Mouse (Mus musculus) kidney, adult 9 months (tissue): Measurements from ENCODE around the gene Robo1.

ENCODE experiments used
- DNase-seq: peaks from one replicate; pipeline ENCODE4 v3.0.0; 2022

Robo1 gene

DNA sequence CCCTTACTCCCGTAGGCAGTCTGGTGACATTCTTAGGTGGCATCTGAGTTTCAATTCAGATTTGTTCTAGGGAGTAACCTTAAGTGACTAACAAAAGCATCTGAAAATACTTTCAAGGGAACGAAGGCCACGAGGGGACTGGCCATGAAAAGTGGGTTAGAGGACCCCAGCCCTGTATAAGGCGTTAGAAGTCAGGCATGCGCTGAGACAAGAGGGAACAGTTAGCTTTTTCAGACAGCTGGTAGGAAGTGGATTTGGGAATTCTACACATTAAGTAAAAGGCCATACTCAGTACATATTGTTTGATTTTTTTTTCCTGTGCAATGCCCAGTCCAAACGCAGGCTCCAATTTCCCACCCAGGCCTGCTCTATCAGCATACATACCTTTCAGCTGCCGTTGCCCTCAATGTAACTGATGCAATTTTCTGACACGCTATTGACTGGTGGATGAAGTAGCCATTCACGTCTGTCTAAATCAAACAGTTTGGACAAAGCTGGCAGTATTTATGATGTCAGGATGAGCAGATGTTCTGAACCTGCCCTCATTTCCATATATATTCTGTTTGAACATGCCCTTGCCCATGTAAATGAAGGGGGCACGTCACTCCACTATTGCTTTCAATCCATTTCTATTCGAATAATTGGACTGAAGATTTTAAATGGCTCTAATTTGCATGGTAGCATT is 651.1 kb downstream of the Robo1 start:
- DNase-seq = no peak

GRCm38 (mm10) chr16:72959823-72960222 is 651.7 kb downstream of the Robo1 start:
- no peak for DNase-seq

DNA sequence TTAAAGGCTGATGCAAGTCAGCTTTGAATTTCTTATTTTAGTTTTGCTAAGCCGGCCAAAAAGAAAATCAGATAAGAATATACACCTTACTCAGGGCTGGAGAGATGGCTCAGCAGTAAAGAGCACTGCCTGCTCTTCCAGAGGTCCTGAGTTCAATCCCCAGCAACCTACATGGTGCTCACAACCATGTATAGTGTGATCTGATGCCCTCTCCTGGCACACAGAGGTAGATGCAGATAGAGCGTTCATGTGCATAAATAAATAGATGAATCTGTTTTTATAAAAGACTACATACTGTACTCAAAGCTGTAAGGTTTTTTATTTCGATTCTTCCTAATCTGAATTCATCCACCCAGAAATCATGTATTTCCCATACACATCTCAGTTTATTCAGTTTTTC is 655.7 kb downstream of the Robo1 start:
- DNase-seq = no peak

DNA sequence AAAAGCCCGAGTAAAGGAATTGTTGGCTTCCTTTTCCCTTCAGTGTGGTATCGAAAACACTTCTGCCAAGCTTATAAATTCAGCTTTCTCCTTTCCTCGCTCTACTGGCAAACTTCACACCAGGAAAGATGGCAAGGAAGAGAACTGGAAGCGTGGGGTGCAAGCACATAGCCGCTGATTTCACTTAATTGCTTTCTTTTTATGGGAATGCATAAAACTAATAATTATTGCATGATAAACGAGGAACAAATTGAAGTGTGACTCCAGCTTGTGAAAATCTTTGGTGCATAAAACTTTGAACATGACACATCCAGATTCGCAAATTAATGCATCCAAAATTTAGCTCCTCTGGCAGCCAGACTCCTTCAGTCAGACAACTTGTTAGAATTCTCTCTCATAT is 659.4 kb downstream of the Robo1 start:
- DNase-seq = no peak

- peak; percentile 3 for DNase-seq
These were observed 661.9 kb downstream of the Robo1 start for GRCm38 (mm10) chr16:72969990-72970389.

- DNase-seq = no peak
These were observed 665.6 kb downstream of the Robo1 start for GRCm38 (mm10) chr16:72973685-72974084.

- no peak for DNase-seq
These were observed 666.6 kb downstream of the Robo1 start for GRCm38 (mm10) chr16:72974681-72975080.

GRCm38 (mm10) chr16:72976849-72977576 is 668.9 kb downstream of the Robo1 start:
- no peak for DNase-seq

DNA sequence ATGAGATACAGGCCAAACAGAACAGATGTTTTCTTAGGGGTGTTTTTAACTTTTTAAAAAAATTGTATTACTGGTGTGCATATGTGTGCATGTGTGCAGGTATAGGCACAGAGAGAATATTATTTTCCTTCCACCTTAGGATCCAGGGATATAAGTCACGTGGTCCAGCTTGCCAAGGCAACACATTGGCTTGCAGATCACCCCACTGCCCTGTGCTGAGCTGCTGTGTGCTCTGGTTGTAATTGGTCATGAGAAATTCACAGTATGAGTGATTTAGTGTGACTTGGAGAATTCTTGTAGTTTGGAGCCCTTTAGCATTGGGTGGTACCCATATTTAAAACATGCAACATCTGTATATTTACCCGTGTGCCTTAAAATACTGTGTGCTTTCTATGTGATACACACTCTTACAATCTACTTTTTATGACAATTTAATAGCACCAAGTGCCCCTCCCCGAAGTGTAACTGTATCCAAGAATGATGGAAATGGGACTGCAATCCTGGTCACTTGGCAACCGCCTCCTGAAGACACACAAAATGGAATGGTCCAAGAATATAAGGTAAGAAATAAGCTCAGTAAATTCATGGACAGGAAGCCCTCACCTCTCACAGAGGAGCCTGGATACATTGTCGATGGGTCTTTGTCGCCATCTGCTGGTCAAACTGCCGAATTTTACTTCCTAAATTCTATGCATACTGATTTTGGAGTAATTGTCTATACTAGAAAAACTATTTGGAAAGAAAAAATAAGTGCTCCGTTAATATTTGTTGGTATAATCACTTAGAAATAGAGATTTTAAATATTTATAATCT is 671.5 kb downstream of the Robo1 start:
- DNase-seq = peak; percentile 60

GRCm38 (mm10) chr16:72990376-72991167 is 682.5 kb downstream of the Robo1 start:
- DNase-seq = no peak

DNA sequence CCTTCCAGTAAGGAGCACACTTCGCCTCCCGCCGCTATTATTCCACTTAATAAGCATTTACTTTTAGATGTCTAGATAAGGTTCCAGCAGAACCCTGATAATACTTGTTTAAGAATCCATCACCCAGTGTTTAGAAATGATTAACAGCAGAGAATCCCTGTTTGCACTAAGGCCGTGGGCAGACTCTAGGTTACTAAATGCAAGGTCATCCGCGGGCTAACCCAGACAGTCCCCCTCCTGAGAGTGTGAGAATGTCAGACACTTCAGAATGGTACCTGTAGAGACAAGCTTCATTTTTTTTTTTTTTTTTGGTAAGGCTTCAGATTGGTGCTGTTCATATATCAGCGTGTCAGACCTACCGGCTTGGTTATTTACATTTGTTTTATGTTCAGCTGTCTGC is 685.1 kb downstream of the Robo1 start:
- DNase-seq = no peak

GRCm38 (mm10) chr16:72993594-72993993 is 685.5 kb downstream of the Robo1 start:
- no peak for DNase-seq

- peak; percentile 57 for DNase-seq
These were observed 687.3 kb downstream of the Robo1 start for GRCm38 (mm10) chr16:72995251-72995954.

- no peak for DNase-seq
These were observed 687.9 kb downstream of the Robo1 start for GRCm38 (mm10) chr16:72995955-72996535.

DNA sequence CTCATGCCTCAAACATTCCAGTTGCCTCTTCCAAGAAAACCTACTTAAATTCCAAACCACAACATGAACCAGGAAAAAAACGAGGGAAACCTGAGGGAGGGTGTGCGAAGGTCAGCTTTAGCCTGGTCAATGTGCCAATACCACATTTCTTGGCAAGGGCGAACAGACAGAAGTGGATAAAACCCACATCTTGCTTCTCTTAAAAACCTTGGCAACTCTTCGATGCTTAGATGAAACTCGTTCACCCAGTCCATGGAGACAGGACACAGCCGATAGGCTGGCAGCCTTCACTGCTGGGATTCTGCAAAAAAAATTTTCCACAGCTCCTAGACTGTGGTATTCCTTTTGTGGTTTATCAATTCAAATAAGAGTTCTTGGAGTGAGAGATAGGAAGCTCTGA is 690.6 kb downstream of the Robo1 start:
- DNase-seq = peak; percentile 8

DNA sequence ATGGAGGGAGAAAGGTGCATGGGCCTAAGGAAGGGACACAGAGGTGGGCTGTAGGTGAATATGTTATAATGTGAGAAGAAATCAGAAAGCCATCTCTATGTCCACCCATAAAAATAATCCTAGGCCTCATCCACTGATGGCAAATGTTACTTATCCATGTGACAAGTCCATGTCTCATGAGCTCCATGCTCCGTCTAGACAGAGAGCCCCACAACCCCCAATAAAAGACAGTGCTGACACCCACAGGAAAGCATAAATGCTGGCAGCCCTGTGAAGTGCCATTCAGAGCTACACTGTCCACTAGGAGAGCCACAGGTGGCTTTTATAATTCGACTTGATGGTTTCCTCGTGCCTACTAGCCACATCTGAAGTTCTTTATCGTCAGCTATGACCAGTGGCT is 694.6 kb downstream of the Robo1 start:
- DNase-seq = no peak

DNA sequence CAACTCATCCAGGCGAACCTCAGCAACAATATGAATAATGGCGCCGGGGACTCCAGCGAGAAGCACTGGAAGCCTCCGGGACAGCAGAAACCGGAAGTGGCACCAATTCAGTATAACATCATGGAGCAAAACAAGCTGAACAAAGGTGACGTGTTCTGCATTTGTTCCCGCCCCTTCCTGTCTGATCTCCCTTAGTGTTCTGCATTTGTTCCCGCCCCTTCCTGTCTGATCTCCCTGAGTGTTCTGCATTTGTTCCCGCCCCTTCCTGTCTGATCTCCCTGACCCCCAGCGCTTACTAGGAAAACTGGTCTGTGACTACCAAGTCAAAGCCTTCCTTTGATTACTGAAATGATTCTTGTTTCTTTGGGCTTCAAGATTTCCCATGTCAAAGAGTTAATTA is 696.5 kb downstream of the Robo1 start:
- DNase-seq = no peak

DNA sequence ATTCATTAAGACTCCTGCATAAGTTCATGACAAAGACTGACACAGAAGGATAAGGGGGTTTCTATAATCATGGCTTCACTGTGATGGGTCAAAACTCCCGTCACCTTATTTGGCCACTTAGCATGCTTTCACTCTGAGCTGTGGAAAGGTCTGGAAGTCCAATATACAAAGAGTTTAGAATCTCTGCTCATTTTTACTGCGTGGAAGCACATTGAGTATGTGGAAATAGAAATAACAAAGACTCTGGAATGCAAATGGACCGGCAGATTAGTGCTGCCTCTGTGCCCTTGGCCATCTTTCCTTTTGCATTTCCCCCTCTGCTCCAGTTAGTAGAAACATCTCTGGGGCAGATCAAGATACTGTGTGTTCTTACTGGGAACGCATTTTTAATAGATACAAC is 697.7 kb downstream of the Robo1 start:
- no peak for DNase-seq

GRCm38 (mm10) chr16:73007434-73007833 is 699.3 kb downstream of the Robo1 start:
- DNase-seq = no peak

GRCm38 (mm10) chr16:73011313-73011712 is 703.2 kb downstream of the Robo1 start:
- no peak for DNase-seq

DNA sequence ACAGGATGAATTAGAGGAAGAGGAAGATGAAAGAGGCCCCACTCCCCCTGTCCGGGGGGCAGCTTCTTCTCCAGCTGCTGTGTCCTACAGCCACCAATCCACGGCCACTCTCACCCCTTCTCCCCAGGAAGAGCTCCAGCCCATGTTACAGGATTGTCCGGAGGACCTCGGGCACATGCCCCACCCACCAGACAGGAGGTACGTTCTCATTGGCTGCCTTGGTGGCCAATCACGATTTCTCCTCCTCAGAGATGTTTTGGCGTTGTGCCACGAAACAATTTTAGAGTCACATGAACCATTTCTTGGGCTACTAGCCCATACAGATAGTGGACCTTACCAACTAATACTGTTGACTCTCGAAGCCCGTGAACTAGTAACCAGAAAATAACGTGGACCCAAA is 704.8 kb downstream of the Robo1 start:
- DNase-seq = no peak

- no peak for DNase-seq
These were observed 706.4 kb downstream of the Robo1 start for GRCm38 (mm10) chr16:73014544-73014943.
